Mouse (Mus musculus): Measurements from ENCODE around the gene Ubr7. TPM values are rescaled to one million over a fixed set of nuclear protein-coding genes. Genes with fewer than 3 reads are reported as not detected.
A peak's percentile ranks its signal among the peaks of the same experiment; 100 is the strongest.

Gene Ubr7
- total RNA-seq, 2 experiments from 2014 or later: 32.5 to 32.6 TPM

DNA sequence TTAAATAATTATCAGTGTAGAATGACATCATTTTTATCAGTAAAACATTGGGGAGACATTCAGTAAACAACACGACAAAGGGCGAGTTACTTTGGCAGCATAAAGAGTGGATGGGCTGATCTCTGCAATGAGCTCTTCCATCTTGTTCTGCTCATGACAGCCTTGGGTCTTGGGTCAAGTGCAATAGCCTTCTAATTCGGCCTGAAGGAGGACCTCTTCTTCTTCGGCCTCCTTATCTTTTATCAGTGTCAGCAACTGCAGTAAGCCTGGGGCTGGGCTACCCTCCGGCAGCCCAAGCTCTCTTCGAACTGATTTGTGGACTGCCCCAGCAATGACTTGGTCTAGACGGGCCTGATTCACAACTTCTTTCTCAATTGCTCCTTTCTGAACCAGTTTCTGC, 15.7 kb upstream of the Ubr7 start:
- no peak for DNase-seq (ENCODE audit: low spot score in 2 of 2)

DNA sequence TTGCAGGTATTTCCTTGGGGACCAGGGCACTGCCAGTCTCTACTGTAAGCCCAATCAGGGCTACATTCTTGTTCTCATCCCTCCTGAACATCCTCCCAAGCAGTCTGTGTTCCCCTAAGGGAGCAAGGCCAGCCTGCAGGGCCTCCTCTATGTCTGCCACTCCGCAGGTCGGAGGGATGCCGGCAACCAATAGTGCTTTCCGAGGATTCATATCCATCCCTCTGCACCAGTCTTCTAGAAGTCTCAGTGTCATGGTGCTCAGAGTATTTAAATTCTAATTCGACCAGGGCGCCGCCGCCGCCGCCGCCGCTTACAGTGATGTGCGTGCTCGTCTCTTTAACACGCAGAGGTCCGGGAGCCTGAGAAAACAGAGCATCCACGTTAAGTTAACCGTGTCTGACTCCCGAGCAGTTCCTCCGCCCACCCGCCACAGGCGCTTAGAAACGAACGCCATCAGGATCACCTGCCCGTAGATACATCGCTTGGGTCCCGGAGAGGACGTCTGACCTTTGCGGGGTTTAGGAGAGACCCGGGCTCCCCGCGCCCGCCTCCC, 14.7 kb upstream of the Ubr7 start:
- DNase-seq (ENCODE audit: low spot score in 2 of 2): no peak

DNA sequence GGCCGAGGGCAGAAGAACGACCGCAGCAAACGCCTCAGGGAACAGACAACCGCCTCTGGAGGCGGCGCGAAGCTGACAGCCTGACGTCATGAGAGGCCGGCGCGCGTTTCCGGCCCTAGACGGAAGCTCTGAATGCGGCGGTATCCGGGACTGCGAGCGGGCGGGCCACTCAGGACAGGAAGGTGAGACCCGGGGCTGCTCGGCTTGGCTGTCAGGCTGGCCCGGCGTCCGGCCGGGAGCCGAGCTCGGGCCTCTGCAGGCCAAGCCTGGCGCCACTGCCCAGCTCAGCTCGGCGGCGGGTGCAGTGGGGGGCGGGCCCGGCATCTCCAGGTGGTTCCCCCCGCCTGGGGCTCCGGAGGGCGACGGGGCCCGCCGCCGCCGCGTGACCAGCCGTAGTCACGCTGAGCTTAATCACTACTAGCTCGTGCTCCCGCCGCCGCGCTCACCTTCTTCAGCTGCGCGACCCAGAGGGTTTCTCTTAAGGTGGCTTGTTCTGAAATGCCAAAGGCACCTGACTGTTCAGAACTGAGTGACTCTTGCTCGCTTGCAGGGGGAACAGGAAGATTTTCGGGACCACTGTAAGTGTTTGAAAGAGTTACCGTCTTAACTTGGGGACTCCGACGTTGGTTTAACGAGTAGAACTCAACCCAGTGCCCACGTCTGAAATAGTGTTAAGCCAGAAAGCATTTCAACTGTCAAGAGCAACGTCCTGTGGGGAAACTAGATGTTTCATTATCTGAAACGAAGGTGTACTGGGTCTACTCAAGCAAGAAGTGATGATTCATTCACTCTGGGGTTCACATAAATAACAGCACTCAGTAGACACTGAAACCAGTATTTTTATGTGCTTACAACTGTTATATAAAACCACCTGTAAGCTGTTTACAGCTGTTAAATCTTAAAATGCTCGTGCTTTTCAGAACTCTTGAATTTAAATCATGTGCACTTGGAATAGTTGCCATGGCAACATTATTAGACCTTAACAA, 13.9 kb upstream of the Ubr7 start, which contains the start of the genes Moap1 and Tmem251:
Gene Moap1, minus strand, starts transcription at position 73 of the 986 bp plus-strand sequence.
Gene Tmem251, plus strand, starts transcription at position 174 of the 986 bp plus-strand sequence.
- DNase-seq (ENCODE audit: low spot score in 2 of 2): peak; percentile 90 to 93

DNA sequence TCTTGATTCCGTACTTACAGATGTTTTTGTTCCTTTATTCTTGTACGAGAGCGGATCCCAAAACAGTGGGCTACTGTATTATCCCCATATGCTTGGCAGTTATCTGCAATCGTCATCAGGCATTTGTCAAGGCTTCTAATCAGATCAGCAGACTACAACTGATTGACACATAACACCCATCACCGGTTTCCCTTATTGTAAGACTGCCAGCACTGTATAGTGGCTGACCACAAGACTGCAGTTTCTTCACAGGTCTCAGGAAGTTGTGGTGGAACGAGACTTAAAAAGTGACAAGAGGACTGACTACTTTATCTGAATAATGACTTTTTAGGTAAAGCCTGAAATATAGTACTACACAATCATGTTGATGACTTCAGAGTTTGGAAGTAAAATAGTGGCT, 12.9 kb upstream of the Ubr7 start:
- DNase-seq (ENCODE audit: low spot score in 2 of 2): no peak

DNA sequence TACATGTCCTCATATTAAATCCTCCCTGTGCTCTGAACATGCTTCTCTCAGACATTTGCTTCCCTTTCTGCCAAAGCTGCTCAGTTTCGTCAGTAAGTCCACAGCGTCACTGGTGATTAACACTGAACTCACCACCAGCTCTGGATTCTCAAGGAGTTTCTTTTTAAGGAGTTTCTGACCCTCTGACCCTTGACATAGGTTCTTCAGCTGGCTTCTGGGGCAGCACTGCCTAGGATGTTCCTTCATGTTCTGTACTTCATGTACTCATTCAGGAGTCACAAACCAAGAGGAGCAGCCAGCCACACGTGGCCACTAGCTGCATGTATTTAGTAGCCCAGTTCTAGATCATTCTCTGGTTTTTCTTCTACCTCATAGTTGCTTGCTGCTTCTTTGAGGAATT, 9.5 kb upstream of the Ubr7 start:
- no peak for DNase-seq (ENCODE audit: low spot score in 2 of 2)

DNA sequence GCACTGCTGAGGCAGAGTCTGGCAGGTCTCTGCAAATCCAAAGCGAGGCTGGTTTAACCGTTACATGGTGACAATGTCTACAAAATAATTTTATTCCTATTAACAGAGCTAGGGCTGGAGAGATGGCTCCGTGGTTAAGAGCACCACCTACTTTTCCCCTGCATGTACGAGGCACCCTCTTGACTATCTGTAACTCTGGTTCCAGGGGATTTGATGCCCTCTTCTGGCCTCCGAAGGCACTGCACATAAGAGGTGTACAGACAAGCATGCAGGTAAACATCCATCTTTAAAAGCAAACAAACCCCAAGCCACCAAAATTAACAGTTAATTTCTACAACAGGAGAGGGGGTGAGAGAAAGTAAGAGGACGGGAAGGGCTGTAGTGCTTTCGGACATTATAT, 1.5 kb upstream of the Ubr7 start:
- no peak for DNase-seq (ENCODE audit: low spot score in 2 of 2)

DNA sequence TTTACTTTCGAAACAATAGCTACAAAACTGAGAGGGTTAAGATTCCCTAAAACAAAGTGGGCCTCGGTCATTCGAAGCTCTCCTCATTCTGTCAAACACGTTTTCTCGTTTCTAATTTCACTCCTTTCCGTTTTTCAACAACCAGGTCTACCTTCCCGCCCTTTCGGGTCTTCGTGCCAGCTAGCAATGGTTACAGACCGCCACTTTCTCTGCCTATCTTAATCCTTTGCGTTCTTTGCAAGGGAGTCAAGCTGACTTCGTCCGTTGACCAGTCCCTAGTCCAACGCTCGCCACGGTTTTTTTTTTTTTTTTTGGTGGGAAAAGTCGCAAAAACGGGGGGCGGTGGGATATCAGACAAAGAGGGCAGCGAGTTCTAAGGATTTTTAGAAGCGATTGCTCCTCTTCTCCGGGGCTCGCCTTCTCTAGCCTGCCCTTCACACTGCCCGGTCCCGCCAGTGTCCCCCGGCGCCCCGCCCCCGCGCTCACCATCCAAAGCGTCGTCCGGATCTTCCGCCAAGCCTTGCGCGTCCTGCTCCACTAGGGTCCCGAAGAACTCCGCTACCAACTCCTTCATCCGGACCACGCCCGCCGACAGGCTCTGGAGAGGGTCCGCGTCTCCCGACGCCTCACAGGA, 595 bp upstream of the Ubr7 start:
- no peak for DNase-seq (ENCODE audit: low spot score in 2 of 2)

DNA sequence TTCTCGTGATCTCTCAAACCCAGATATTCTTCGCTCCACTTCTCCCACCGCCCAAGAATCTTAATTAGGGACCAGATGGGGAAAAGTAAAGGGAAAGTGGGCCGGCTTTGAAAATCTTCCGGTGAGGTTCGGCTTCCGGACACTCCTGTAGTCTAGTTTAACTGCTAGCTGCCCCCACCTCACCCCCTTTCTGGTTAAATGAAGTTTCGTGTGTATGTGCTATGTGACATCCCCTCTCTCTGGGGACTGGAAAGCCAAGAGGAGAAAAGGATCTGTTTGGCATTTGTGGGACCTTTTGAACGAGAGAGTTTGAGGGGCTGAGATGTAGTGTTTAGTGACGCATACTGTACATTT, 613 bp downstream of the Ubr7 start, which contains the start of gene Gm20604:
Gene Gm20604, minus strand, starts transcription at position 270 of the 354 bp plus-strand sequence.
- no peak for DNase-seq (ENCODE audit: low spot score in 2 of 2)

DNA sequence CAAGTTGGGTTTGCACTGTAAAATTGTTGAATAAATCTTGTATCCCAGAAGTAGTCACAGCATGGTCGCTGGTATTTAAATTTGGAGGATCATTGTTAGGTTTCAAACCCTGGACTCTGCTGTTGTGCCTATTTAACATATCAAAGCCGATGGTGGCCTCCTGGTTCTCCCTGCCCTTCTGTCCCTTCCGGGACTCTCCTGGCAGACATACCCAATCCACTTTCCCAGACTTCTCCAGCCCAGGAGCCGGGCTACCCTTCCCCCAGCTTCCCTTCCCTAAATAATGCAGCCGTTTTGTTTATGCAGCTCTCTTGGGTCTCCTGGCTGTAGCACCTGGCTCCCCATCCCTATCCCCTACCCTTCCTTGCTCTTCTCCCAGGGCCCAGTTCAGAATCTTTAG, 1.2 kb downstream of the Ubr7 start:
- DNase-seq (ENCODE audit: low spot score in 2 of 2): no peak

DNA sequence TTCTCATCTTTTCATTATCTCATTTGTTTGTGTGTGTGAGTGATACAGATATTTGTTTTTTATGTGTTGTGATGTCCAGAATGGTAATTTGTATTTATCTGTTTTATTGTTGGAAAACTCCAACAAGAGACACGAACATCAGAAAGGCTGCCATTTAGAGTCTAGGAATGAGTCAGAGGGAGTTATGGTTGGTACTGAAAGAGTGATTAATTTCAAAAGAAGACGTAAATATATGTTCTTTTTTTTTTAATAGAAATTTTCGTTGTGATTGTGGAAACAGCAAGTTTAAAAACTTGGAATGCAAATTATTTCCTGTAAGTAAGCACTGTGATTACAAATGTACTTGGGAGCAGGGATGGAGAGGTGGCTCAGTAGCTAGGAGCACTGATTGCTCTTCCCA, 3.9 kb downstream of the Ubr7 start:
- no peak for DNase-seq (ENCODE audit: low spot score in 2 of 2)

DNA sequence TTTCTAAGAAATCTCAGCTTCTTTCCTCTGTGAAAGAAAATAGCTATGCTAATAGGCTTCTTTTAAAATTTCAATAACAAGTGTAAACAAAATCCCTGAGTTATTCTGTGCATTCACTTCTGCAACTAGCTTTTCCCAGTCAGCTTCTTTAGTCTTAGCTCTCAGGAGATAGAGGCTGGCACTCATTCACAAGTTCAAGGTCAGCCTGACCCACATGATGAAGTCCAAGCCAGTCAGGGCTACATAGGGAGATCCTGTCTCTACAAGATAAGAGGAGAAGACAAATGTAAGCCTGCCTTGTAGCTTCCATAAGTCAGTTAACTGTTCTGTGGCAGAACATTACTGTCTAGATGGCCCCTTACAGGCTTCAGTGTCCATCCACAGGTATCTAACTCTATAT, 5.9 kb downstream of the Ubr7 start:
- DNase-seq (ENCODE audit: low spot score in 2 of 2): no peak

DNA sequence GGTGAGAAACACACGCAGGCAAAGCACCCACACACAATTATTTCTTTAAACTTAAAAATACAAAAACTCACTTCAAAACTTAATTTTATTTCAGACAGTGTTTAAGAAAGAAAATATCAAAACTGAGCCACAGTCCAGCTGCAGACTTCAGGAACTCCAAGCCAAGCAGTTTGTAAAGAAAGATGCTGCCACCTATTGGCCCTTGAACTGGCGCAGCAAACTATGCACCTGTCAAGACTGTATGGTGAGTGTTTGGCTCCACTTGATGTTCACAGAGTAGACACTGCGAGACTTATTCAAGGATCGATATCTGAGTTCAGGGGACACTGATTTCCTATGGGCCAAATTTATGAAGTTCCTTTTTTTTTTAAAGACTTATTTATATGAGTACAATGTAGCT, 11.2 kb downstream of the Ubr7 start:
- no peak for DNase-seq (ENCODE audit: low spot score in 2 of 2)

DNA sequence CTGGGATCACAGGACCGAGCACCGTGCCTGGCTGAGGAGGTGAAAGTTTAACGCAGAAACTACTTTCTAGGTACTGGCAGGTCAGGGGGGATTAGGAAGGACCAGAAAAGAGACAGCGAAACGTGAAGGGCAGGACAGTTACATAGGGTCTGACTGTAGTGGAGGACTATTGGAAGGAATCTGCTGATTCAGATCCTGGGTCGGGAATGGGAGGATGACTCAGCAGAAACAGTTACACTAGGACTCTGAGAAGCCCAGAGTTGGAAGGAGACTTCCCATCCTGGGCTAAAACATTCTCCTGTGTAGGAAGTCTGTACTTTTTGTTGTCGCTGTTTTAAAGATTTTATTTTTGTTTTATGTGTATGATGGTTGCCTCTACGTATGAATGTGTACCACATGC, 13.8 kb downstream of the Ubr7 start:
- DNase-seq (ENCODE audit: low spot score in 2 of 2): no peak

DNA sequence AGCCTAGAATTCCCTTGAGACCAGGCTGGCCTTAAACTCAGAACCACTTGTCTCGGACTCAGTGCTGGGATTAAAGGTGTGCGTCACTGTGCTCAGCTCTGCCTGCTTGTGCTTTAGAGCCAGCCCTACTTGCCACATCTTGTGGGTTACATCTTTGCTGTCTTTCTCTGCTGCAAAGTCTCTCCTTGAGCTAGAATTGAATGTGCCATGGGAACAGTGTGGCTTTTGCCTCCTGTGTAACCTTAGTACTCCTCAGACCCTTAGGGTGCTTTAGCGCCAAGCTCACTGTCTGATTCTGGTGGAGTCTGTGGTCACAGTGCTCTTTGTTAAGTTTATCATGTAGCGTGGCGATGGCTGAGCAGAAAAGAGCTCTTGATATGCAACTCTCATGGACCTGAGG, 14.9 kb downstream of the Ubr7 start:
- DNase-seq (ENCODE audit: low spot score in 2 of 2): no peak

DNA sequence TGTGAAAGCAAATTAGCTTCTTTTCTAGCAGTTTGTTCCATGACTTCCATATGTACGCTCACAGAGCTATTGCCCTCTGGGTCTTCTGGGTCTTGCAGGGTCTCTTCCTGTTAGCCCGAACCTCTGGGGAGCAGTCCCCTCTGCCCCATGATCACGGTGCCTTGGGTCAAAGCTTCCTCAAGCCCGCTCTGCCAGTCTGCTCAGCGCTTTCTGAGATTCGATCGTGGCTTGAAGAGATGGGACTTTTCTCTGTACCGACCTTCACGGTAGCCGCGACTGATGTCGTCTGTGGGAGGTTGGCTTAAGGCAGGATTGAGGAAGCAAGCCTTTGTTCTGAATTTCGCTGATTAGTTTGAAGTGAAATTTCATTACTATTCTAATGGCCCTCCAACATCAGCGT, 18.3 kb downstream of the Ubr7 start:
- DNase-seq (ENCODE audit: low spot score in 2 of 2): no peak

DNA sequence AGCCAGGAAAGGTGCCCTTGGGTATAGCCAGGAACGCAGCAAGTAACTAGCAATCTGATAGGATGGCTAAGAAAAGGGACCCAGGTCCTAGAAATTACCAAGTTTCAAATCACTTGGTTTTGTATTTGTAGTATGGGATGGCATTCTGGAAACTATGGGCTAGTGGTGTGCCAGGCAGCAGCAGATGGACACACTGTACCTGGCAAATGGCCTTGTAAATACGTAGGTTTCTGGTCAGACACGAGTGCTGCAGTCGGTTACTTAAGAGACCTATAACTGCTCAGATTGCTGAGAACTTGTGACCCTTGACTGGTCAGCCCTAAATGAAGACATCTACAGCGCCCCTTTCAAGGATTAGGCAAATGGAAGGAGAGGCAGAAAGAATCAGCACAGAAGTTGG, 20.4 kb downstream of the Ubr7 start:
- DNase-seq (ENCODE audit: low spot score in 2 of 2): no peak

DNA sequence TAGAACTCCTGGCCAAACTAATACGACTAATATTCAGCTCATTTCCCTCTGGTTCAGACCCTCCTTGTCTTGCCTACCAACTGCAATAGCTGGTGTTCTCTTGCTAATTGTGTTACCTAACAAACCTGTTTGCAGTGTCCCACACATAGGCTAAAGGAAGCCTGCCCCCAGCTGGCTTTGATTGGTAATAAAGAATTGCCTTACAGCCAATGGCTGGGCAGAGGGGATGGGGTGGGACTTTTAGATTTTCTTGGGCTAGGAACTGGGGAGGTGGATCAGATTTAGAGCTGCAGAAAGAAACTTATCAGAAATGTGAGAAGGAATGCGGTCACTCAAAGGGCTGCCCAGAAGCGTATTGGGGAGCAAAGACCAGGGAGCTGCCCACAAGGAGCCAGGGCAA, 21.7 kb downstream of the Ubr7 start:
- DNase-seq (ENCODE audit: low spot score in 2 of 2): no peak

DNA sequence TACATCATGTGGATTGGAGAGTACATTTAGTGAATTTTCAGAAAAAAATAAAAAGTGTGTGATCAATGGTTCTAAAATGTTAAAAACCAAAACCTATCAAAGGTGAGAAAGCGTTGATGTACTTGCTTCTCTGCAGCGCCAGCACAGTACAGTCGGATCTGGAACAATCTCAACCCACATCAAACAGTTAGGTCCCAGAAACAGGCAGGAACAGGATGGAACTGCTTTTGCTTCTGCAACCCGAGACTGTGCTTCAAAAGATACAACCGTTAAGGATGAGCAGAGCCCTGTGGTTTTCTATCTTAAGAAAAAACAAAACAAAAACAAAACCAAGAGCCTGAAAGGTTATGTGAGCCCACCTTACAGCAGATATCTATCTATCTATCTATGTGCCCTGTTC, 25.1 kb downstream of the Ubr7 start:
- DNase-seq (ENCODE audit: low spot score in 2 of 2): no peak

DNA sequence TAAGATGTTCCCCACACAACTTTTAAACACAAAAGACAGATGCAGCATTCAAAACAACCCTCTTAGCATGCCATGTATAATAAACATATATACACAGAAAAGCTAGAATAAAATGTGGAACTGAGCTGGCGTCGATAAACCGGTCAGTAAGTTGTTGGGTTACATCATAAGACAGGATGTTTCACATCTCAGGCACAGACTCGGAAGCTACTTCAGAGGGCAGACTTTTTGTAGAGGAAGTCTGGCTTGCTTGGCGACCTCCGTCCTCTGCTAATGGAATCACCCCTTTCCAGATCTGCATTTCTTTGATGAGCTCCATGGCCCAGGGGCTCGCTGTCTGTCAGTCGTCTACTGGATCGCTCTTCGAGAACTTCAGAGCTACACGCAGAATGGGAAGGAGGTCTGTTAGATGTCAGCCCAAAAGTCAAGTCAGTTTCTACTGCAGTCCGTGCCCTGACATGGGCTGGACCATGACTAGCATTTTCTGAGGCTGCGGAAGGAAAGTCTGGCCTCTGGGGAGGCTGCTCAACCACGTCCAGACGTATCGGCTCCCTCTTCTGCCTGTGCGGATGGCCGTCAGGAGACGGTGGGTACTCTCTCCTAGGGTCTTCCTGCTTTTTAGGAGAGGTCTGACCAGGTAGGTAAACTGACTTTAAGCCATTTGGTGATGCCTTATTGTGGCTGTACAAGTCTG, 27.3 kb downstream of the Ubr7 start:
- no peak for DNase-seq (ENCODE audit: low spot score in 2 of 2)

DNA sequence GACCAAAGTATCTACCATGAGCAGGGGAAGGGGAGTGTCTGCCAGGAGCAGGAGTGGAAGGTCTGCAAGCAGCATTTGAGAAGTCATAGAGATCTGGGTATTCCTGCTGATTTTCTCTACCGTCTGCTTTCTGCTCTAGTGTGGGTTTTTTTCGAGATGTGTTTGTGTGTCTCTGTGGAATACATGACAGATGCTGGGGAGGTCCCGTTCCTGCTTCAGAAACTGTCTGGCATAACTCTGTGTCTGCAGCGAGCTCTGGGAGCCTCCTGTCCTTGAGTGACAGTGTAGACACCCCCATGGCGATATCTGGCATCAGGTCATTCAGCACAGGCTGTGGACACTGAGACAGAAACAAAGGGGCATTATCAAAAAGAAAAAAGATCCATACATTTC, 27.8 kb downstream of the Ubr7 start:
- no peak for DNase-seq (ENCODE audit: low spot score in 2 of 2)

DNA sequence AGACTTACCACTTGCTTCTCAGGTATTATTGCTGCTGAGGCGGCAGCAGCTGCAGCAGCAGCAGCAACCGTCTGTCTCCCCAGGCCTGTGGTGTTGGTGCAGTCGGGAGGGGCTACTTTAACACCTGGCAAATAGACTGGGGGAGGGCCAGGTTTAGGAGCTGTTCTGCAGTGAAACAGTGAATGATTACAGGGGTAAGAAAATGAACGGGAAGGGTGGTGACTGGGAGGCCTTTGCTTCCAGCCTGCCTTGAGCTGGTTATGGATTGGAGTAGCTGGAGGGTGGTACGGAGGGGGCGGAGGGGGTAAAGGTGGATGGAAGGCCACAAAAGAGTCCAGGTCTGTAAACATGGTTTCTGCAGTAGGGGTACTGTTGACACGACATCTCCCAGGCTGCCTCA, 30.2 kb downstream of the Ubr7 start:
- DNase-seq (ENCODE audit: low spot score in 2 of 2): no peak

DNA sequence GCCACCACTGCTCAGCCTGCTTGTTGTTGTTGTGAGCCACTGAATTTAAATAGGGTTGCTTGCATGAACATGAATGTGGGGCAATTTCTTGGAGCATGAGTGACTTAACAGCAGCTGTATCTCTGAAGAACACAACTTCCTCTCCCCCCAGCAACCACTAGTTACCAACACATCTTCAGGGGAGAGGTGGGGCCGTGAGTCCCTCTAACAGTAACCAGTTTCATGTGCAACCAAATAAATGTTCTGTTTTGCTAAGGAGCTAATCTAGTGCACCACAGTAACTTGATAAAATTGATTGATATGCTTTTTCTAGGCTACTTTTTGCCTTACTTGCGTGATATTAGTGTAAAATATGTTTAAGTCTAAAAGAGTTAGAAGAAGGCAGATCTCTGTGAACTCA, 41.8 kb downstream of the Ubr7 start:
- DNase-seq (ENCODE audit: low spot score in 2 of 2): no peak

Measured in left cerebral cortex, adult 18-20 months (tissue).